Mouse (Mus musculus) embryonic facial prominence, embryonic 14.5 days (tissue): ENCODE measurements at regions not wholly inside any gene's neighbourhood (a gene's known extent, or its start where the extent isn't known, plus 50 kb on each side); places are given as distances from the start of the nearest gene placed in this dataset.

Source experiments
- ATAC-seq: fragments of 200-750 bp; cut with Nextera tagmentation; 2 replicates; pipeline ENCODE4 v1.8.0; 2017; ENCODE audit warnings: low read depth, moderate number of reproducible peaks, moderate TSS enrichment
- DNase-seq: peaks from one replicate; pipeline ENCODE4 v3.0.0-alpha.2; 2015; ENCODE audit warnings: low spot score
- H3K27ac ChIP-seq: fragments of 300-500 bp; sonication (generic); replicated peaks from 2 replicates; pipeline ENCODE4 v1.5.1; 2014; ENCODE audit warnings: low read depth, mild to moderate bottlenecking, low read length, moderate library complexity
- H3K27me3 ChIP-seq: fragments of 300-500 bp; sonication (generic); replicated peaks from 2 replicates; pipeline ENCODE4 v1.6.1; 2014; ENCODE audit warnings: low read length; ENCODE audit not compliant: control insufficient read depth, insufficient read depth
- H3K36me3 ChIP-seq: fragments of 300-500 bp; sonication (generic); 2 replicates; pipeline ENCODE4 v1.6.1; 2014; ENCODE audit warnings: low read length, mixed read lengths; ENCODE audit not compliant: control insufficient read depth, insufficient read depth
- H3K4me1 ChIP-seq: fragments of 300-500 bp; sonication (generic); 2 replicates; pipeline ENCODE4 v1.6.1; 2014; ENCODE audit warnings: antibody characterized with exemption, low read length; ENCODE audit not compliant: control insufficient read depth, insufficient read depth
- H3K4me2 ChIP-seq: fragments of 300-500 bp; sonication (generic); 2 replicates; pipeline ENCODE4 v1.6.1; 2014; ENCODE audit warnings: low read depth, mild to moderate bottlenecking, low read length, moderate library complexity, mixed read lengths
- H3K4me3 ChIP-seq: fragments of 300-500 bp; sonication (generic); 2 replicates; pipeline ENCODE4 v1.5.1; 2014; ENCODE audit warnings: low read depth, mild to moderate bottlenecking, low read length
- H3K9ac ChIP-seq: fragments of 300-500 bp; sonication (generic); 2 replicates; pipeline ENCODE4 v1.6.1; 2014; ENCODE audit warnings: low read depth, mild to moderate bottlenecking, low read length, moderate library complexity, mixed read lengths
- H3K9me3 ChIP-seq: fragments of 300-500 bp; sonication (generic); 2 replicates; pipeline ENCODE4 v1.6.1; 2016; ENCODE audit warnings: low read length; ENCODE audit not compliant: control insufficient read depth
- WGBS: fragments of 180-500 bp; shearing (Covaris S2); extraction: QIAGEN DNeasy Blood & Tissue Kit; methylation state at CpG from one replicate; pipeline ENCODE4 v1.1.7; 2014; 5-methylcytosine and 5-hydroxymethylcytosine counted together

- no peak for ATAC-seq
- WGBS: 70% methylated on average over 1 of the region's 1 CpGs
Observed at GRCm38 (mm10) chr16:81041262-81041661, 159.2 kb upstream of the Ncam2 start.

GRCm38 (mm10) chr16:81045686-81046085 is 154.8 kb upstream of the Ncam2 start:
- DNase-seq: no peak
- Histone ChIP-seq H3K4me3 (no peak overlapping the region), H3K27ac (no peak overlapping the region), H3K27me3 (no peaks in the 10 kb centered on the region), H3K9me3 (no peaks in the 10 kb centered on the region), H3K4me1 (no peaks in the 10 kb centered on the region), H3K9ac (no peak overlapping the region), H3K36me3 (no peaks in the 10 kb centered on the region), H3K4me2 (no peak overlapping the region)
- ATAC-seq: no peak

More at GRCm38 (mm10) chr16:81041262-81041661, 159.2 kb upstream of the Ncam2 start:
- no peaks in the 10 kb centered on the region for H3K27me3 ChIP-seq
- H3K9me3 ChIP-seq: no peaks in the 10 kb centered on the region
- H3K4me3 ChIP-seq: no peak overlapping the region
- no peaks in the 10 kb centered on the region for H3K36me3 ChIP-seq
- no peak overlapping the region for H3K9ac ChIP-seq
- no peak for DNase-seq
- H3K27ac ChIP-seq: no peak overlapping the region
- no peak overlapping the region for H3K4me2 ChIP-seq
- H3K4me1 ChIP-seq: no peaks in the 10 kb centered on the region

GRCm38 (mm10) chr16:81068330-81068729 is 132.2 kb upstream of the Ncam2 start:
- Histone ChIP-seq H3K4me3 (no peak overlapping the region), H3K4me1 (no peaks in the 10 kb centered on the region), H3K9me3 (no peaks in the 10 kb centered on the region), H3K27ac (no peak overlapping the region), H3K27me3 (no peaks in the 10 kb centered on the region), H3K9ac (no peak overlapping the region), H3K36me3 (no peaks in the 10 kb centered on the region), H3K4me2 (no peak overlapping the region)
- ATAC-seq (no peak), DNase-seq (peak; percentile 10)
- 41% methylated on average over 4 of the region's 4 CpGs for WGBS
